Mouse (Mus musculus) right cerebral cortex, postnatal 4 days (tissue): ENCODE measurements around the gene Tom1l1.

Experiments
- DNase-seq: peaks from one replicate; pipeline ENCODE4 v3.0.0-alpha.2; 2022

The Tom1l1 gene

DNA sequence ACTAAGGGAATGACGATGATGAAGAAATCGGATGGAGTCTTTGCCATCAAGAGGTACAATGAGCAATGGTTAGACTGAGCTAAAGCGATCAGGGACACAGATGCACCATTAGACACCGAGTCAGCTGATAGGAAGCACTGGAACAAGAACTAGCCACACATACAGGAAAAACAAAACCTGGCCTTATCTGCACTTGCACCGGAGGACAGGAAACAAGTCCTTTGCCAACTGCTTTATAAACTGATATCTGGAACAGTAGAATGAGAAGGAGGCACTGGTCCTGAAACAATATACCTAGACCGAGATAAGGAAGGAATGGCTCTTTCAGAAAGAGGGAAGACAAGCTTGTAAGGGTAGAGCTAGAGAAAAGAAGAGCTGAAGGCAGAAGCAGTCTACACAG is 73.4 kb downstream of the Tom1l1 start:
- no peak for DNase-seq

DNA sequence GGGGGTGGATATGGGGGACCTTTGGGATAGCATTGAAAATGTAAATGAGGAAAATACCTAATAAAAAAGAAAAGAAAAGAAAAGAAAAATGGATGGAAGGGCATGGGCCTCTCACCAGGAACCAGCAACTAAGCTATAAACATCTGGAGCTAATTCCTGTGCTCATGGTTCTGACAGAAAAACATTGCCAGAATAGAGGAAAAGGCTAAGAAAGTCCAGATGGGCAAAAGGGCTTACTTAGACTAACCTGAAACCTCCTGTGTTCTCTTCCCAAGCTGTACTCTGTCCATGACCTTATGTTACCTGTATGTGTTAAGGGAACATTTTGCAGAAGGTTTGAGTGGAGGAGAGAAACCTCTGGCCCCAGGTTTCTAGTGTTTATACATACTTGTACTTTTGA is 76.0 kb downstream of the Tom1l1 start:
- no peak for DNase-seq

GRCm38 (mm10) chr11:90603066-90603465 is 85.1 kb downstream of the Tom1l1 start:
- no peak for DNase-seq

GRCm38 (mm10) chr11:90595826-90596225 is 92.3 kb downstream of the Tom1l1 start:
- DNase-seq, result no peak
